Mouse (Mus musculus) erythroblast, embryonic 14.5 days (primary cell): ENCODE measurements at regions not wholly inside any gene's neighbourhood (a gene's known extent, or its start where the extent isn't known, plus 50 kb on each side); places are given as distances from the start of the nearest gene placed in this dataset.

Experiments used
- H3K27me3 ChIP-seq: 2 replicates; pipeline ENCODE4 v1.6.1; 2012; ENCODE audit warnings: inconsistent platforms; ENCODE audit not compliant: control insufficient read depth
- H3K36me3 ChIP-seq: 2 replicates; pipeline ENCODE4 v1.6.1; 2012; ENCODE audit warnings: mild to moderate bottlenecking, inconsistent platforms; ENCODE audit not compliant: control insufficient read depth
- H3K4me1 ChIP-seq: 2 replicates; pipeline ENCODE4 v1.6.1; 2012; ENCODE audit warnings: inconsistent platforms; ENCODE audit not compliant: control insufficient read depth
- H3K4me3 ChIP-seq: replicated peaks from 2 replicates; pipeline ENCODE3; 2012; ENCODE audit warnings: moderate library complexity, mild to moderate bottlenecking, inconsistent platforms
- H3K9me3 ChIP-seq: 2 replicates; pipeline ENCODE4 v1.6.1; 2012; ENCODE audit warnings: low read length, inconsistent platforms, mixed read lengths; ENCODE audit not compliant: control insufficient read depth
- GATA1 ChIP-seq: IDR thresholded peaks from 2 replicates; pipeline ENCODE4 v1.6.1; 2012; ENCODE audit warnings: low read length, inconsistent platforms, mixed read lengths
- TAL1 ChIP-seq: IDR thresholded peaks from 3 replicates; pipeline ENCODE4 v1.6.1; 2012; ENCODE audit warnings: low read length, inconsistent platforms, mixed read lengths

- TF ChIP-seq TAL1 (no peak), GATA1 (no peak)
- Histone ChIP-seq H3K9me3 (no peaks in the 10 kb centered on the region), H3K27me3 (no peaks in the 10 kb centered on the region), H3K36me3 (no peaks in the 10 kb centered on the region), H3K4me1 (peaks cover 40% of the 10 kb centered on the region), H3K4me3 (no peak overlapping the region)
These were observed 415.8 kb upstream of the Cdh9 start for GRCm38 (mm10) chr15:16312721-16313120.

GRCm38 (mm10) chr15:16313818-16314217 lies 414.7 kb upstream of the Cdh9 start:
- Histone ChIP-seq H3K27me3 (no peaks in the 10 kb centered on the region), H3K36me3 (no peaks in the 10 kb centered on the region), H3K4me1 (peaks cover 40% of the 10 kb centered on the region), H3K9me3 (no peaks in the 10 kb centered on the region), H3K4me3 (no peak overlapping the region)
- TF ChIP-seq TAL1 (no peak), GATA1 (no peak)

- Histone ChIP-seq H3K36me3 (no peaks in the 10 kb centered on the region), H3K9me3 (no peaks in the 10 kb centered on the region), H3K4me3 (peak overlapping the region; percentile 3), H3K4me1 (peaks cover 40% of the 10 kb centered on the region), H3K27me3 (no peaks in the 10 kb centered on the region)
- TF ChIP-seq TAL1 (no peak), GATA1 (no peak)
These were observed 413.9 kb upstream of the Cdh9 start for GRCm38 (mm10) chr15:16314606-16315005.

GRCm38 (mm10) chr15:16315085-16315484 lies 413.5 kb upstream of the Cdh9 start:
- H3K4me1 ChIP-seq: peaks cover 38% of the 10 kb centered on the region
- peak overlapping the region; percentile 12 for H3K4me3 ChIP-seq
- no peaks in the 10 kb centered on the region for H3K9me3 ChIP-seq
- no peak for TF ChIP-seq TAL1
- H3K27me3 ChIP-seq: no peaks in the 10 kb centered on the region
- H3K36me3 ChIP-seq: no peaks in the 10 kb centered on the region

- Histone ChIP-seq H3K36me3 (no peaks in the 10 kb centered on the region), H3K27me3 (no peaks in the 10 kb centered on the region), H3K4me3 (no peak overlapping the region), H3K9me3 (no peaks in the 10 kb centered on the region), H3K4me1 (no peaks in the 10 kb centered on the region)
- TF ChIP-seq TAL1 (no peak), GATA1 (no peak)
These were observed 402.2 kb upstream of the Cdh9 start for GRCm38 (mm10) chr15:16326327-16326726.
